Mouse (Mus musculus) E14TG2a.4 (cell line): ENCODE results near the gene Tspear.

Experiments
- CTCF ChIP-seq: conservative IDR thresholded peaks from 2 replicates; pipeline ENCODE4 v1.5.1; 2014; ENCODE audit warnings: low read length
- POU5F1 ChIP-seq: IDR thresholded peaks from 2 replicates; pipeline ENCODE4 v1.6.1; 2014; ENCODE audit warnings: low read length, borderline replicate concordance

- TF ChIP-seq CTCF (no peak), POU5F1 (no peak)
These were observed 204.7 kb downstream of the Tspear start for GRCm38 (mm10) chr10:77890987-77891565.
